Mouse (Mus musculus) right cerebral cortex, postnatal 14 days (tissue): ENCODE measurements around the gene Adgrf4.

Experiments used
- DNase-seq: peaks from one replicate; pipeline ENCODE4 v3.0.0; 2022

Gene Adgrf4

DNA sequence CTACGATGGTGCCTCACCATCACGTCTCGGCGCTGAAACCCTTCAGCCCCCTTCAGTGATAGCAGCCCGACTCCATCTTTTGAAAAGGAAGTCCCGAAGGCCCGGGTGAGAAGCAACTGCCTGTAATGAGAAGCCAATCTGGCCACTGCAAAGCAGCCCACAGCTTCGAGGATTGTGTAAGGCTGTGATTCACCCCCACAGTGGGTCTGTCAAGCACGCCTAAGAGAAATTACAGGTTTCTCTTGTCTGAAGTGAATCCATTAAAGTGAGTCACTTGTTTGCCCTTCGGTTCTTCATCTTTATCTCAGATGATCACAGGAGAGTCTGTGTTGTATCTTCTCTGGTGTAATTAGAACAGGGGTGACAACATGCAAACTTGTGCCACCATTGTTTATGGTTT, at the start of gene Adgrf4:
Gene Adgrf4 (minus strand): TSS at position 149 of the 400 bp plus-strand sequence.
- no peak for DNase-seq

DNA sequence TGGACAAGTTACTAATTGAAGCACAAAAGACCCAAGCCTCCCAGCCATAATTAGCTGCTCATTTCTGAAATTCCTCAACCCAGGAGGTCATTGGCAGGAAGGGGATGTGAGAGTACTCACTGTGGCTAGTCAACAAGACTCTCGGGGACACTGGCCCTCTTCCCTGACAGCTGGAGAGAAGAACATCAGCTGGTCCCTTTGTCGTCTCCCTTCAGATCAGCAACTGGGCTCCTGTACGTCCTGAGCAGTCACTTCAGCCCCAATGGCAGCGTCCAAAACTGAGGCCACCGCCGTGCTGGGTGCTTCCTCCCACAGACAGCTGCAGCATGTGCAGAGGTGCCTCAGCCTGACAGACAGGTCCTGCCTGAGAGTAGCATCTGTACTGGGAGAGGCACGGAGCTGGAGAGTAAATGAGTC, 49.7 kb upstream of the Adgrf4 start, which contains the start of gene Adgrf2:
Gene Adgrf2 (minus strand): TSS at position 379 of the 417 bp plus-strand sequence.
- DNase-seq = no peak

DNA sequence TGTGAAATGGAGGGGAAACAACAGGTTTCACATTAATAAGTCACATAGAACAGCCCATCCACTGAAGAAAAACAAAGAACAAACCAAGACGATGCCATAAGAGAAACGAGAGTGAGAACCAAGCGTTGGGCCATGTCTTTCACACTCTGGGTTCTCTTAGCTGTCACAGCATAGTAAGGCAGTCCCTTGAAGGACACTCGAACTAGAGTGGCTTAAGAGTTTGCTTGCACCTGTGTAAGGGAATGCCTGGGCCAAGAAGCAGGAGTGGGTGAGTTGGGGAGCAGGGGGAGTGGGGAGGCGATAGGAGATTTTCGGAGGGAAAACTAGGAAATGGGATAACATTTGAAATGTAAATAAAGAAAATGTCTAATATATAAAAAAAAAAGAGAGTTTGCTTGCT, 46.7 kb upstream of the Adgrf4 start:
- no peak for DNase-seq

DNA sequence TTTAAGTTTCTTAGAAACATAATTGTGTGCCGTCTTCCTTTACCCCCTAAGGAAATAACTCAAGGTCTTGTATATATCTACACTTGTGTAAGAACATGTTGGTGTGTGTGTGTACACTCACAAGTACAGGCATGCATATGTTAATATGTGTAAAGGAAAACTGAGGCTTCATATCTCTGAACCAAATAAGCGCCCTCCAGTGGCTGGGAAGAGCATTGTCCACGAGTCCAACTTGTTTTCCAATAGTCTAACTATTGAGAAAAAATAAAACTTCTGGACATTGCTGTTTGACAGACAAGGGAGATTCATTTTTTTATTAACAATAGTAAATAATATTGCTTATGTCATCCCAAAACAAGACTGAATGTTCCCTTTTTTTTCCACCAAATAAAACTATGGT, 25.1 kb upstream of the Adgrf4 start:
- no peak for DNase-seq

DNA sequence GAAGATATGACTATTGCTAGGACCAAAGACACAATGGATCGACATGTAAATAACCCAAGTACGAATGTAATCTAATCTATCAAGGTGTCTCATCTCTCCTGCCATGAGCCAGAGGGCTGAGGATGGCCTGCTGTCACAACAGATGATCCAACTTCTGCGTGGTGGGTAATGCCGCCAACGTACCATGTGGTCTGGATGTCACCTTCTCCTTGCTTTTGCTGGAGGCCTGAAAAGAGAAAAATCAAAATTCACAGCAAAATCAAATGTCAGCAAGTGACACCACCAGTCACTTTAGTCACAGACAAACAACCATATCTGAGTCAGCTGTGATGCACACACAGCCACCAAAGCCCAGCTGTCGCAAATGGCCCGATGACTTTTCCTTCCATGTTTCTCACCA, 22.9 kb upstream of the Adgrf4 start:
- DNase-seq = no peak

DNA sequence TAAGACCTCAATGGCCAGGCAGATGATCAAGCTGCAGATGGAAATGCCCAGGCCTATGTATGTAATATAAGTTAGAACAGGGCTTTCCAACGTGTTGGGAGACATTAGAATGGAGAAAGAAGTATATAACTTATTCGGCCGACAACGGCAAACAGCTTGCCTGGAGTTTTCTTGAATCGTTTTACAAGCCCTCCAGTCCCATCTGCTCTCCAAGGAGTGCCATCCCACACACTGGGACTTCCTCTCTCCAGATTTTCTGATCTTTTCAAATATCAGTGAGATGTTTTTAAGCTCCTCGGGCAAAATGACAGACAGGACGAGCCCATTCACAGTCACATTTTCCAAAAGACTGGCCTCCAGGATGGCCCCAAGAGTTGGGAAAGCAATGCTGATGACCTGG, 18.6 kb upstream of the Adgrf4 start:
- DNase-seq = peak; percentile 21

DNA sequence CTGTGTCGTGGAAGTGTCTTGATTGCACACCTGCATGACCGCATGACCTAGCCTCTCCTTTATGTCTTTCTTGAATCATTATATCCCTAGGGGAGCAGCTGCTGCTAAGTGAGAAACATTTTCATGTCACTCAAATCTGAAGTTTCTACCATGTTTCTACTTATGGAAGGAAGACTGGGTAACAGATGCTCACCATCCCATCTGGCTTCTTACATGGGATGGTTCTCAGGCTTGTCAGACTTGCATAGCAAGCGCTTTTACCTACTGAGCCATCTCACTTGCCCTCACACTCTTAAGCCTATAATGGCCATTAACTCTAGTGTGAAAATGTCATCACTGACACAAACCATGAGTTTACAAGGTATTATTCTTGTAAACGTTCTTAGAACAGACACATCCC, 13.5 kb upstream of the Adgrf4 start:
- DNase-seq = no peak

DNA sequence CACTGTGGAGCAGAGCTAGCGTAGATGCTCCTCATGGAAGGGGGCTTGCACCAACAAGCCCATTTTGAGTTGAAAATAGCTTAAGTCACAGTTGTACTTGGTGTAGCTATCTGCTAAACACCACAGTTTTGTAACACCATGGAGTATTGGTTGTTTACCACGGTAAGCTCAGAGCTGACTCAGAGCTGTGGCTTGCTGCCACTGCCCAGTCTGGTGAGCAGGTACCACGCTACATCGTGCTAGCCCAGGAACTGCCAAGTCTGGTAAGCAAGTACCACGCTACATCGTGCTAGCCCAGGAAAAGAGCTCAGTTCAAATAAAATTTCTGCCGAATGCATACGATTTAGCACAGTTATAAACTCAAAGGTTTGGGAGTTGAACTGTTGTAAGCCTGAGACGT, 10.1 kb upstream of the Adgrf4 start:
- no peak for DNase-seq

DNA sequence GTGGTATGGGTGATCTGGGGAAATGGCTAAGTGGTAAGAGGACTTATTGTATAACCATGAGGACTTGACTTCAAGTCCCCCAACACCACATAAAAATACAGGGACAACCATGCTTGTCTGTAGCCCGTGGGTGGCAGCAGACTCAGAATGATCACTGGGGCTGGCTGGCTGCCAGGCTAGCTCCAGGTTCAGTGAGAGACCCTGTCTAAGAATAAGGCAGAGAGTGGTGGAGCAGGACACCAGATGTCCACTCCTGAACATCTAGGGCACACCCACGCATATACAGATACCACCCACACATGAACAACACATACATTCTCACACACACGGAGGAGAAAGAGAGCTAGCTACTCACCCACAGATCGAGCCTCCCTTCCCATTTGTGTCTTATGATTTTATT, 2.6 kb upstream of the Adgrf4 start:
- peak; percentile 55 for DNase-seq

DNA sequence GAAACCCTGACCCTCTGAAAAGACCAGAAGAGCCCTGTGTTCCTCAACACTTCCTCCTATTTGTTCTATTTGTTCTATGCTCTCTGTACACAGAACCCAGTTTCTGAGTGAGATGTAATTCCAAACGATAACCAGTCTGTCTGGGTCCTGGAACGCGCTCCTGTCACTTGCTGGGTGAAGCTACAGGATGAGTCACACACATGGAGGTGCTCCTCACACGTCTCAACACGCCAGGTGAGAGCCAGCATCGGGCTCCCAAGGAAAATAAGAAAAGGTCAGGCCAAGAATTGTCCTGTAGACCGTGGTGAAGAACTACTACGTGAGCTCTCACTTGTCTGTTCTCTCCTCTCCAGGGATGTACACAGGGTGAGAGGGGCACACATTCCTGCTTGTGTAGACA, 1.6 kb downstream of the Adgrf4 start:
- no peak for DNase-seq

DNA sequence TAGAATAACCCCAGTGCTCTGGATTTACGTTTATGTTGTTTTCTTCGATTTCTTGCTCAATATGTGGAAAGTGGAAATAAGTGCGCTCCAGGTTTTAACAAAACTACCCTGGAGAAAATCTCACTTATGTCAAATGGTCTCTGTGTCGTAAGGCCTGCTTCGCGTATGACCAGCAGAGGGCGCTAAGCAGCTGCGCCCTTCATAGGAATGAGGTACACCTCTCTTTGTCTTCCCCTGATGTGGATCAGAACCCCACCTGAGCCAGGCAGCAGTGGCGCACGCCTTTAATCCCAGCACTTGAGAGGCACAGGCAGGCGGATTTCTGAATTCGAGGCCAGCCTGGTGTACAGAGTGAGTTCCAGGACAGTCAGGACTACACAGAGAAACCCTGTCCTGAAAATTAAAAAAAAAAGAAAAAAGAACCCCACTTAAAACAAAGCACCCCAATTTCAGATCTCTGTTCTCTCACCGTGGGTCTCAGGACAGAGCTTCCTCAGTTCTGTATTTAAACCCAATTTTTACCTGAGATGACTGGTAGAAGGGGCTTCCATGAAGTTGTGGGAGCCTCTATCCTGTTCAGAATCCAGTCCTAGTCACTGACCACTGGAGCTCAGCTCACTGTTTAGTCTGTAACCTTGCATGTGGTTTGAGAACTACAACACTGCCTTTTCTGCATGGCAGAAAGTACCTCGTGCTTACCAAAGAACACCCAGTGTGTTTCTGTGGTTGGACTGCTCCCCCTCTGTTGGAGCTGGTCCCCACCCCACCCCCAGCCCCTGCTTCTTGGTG, 33.3 kb downstream of the Adgrf4 start:
- peak; percentile 31 for DNase-seq

DNA sequence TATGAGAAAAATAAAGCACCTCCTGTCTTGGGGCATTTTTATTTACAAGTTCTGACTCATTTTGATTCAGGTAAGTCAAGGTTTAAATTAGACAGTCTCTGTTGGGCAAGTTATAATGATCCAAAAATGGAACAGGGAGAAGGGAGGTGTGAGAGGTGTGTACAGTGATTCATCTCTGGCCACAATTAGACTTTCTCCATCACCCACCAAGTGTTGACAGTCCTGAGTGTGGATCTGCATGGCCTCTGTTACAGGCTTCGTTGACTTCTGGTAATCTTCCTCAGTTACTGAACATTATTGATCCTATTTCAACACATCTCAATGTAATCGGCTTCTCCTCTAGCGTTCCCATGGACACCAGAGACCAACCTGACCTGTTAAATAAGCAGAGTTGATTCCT, 48.7 kb downstream of the Adgrf4 start:
- no peak for DNase-seq

DNA sequence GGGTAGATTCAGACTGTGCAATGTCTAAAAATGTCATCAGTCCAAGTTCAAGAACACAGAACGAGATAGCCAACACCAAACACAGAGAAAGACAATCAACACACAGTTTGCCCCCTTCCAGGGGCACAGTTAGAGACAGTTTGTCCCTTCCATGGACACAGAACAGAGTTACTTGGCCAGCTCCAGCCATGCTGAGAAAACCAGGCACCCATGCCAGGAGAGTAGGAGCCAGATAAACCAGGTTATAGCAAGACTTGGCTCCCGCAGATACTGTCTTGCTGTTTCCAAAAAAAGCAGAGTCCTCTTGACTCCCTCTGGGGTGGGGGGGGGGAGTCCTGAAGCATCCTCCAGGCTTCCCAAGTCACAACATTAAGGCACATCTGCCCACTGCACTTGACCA, 61.9 kb downstream of the Adgrf4 start:
- no peak for DNase-seq

DNA sequence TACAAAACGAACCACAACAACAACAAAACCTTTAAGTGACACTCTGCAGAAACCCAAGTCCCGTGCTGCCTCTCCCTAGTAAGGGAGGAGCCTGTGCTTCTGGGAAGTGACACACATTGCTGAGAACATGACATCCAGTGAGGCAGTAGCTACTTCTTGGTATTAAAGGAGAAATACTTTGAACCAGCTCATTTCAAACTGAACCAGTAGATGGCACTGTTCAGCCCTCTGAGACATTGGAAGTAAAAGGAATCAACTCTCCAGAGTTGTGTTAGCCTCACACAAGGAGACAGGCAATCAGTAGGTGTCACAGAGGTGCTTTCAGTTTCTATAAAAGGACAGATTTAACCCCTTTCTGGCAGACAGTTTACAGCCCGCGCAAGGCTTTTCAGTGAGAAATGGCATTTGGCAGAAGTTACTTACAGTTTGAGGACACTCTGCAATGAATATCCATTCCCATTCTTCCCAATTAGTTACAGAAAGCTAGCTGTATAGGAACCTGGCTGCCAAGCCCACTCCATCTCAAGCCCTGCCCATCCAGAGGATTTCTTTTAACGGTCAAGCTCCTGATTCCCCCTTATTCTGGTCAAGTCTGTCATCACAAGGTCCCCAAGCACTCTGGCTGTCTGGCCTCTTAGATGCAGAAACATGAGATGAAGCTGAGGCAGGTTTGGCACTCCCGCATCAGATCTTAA, 78.9 kb downstream of the Adgrf4 start:
- DNase-seq = peak; percentile 15

DNA sequence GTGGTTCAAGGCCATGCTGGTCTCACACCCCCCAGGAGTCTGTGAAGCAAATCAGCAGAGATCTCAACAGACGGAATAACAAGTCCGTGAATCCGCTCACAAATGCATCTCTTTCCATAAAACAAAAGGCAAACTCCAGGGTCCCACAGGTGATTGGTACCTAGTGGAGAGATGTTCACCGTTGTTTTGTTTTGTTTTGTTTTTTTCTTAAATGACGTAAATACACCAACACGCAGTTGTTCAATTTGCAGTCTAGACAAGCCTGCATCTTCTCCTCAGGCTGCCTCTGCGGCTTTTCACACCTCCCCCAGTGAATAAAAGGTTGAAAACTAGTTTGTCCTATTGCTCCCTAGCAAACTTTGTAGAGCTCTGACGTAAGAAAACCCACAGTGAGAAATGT, 80.8 kb downstream of the Adgrf4 start, which contains the start of gene Opn5:
Gene Opn5 (minus strand): TSS at position 101 of the 400 bp plus-strand sequence.
- DNase-seq = no peak

DNA sequence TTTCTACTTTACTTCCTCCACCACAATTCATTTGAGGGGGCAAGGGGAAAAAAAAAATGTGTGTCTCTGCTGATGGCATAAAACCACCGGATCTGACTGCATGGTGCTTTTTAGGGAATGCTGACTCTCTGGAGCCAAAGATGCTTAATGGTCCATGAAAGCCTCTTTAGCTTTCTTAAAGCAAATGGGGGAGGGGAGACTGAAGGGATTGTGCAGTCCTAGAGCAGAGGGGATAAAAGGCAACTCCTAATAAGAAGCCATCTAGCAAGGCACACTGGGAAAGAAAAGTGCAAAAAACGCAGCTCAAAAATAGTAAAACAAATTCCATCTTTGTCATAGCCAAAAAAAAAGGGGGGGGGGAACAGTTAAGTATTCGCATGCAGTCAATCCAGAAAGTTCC, 83.8 kb downstream of the Adgrf4 start:
- DNase-seq = no peak
